Mouse (Mus musculus) MEL (cell line): ENCODE measurements around the gene Padi1. TPM values are rescaled to one million over a fixed set of nuclear protein-coding genes. Genes with fewer than 3 reads are reported as not detected.

ENCODE experiments used
- DNase-seq: peaks from one replicate; pipeline ENCODE4 v3.0.0; 2011; ENCODE audit warnings: low read depth, low spot score
- H3K27ac ChIP-seq: 2 replicates; pipeline ENCODE4 v1.5.1; 2012; ENCODE audit warnings: low read depth, mild to moderate bottlenecking, control low read depth, low read length, moderate library complexity; ENCODE audit not compliant: control insufficient read depth
- H3K27me3 ChIP-seq, 2 experiments: fragments of 150-350 bp in 1 of 2; sonication (generic) in 1 of 2; 2 replicates each; pipeline ENCODE4 v1.6.1; 2012; ENCODE audit warnings: low read length in 2 of 2, mild to moderate bottlenecking in 2 of 2, improper control_type of control experiment in 1 of 2, moderate library complexity in 1 of 2; ENCODE audit not compliant: insufficient read depth in 2 of 2, control insufficient read depth in 1 of 2
- H3K36me3 ChIP-seq, 2 experiments: 2 replicates each; pipeline ENCODE4 v1.6.1; 2012 to 2014; ENCODE audit warnings: low read length in 2 of 2, improper control_type of control experiment in 1 of 2, inconsistent platforms in 1 of 2, mild to moderate bottlenecking in 1 of 2; ENCODE audit not compliant: insufficient read depth in 2 of 2, control insufficient read depth in 1 of 2
- H3K4me1 ChIP-seq, 2 experiments: fragments of 150-350 bp in 1 of 2; sonication (generic) in 1 of 2; 2 replicates each; pipeline ENCODE4 v1.6.1; 2012; ENCODE audit warnings: low read length in 2 of 2, improper control_type of control experiment in 1 of 2, mild to moderate bottlenecking in 1 of 2; ENCODE audit not compliant: insufficient read depth in 2 of 2, control insufficient read depth in 1 of 2
- H3K4me3 ChIP-seq, 2 experiments: fragments of 150-350 bp in 1 of 2; sonication (generic) in 1 of 2; 2 replicates each; pipeline ENCODE4 v1.5.1; 2012; ENCODE audit warnings: low read depth in 2 of 2, low read length in 2 of 2, mild to moderate bottlenecking in 2 of 2, moderate library complexity in 2 of 2, control low read depth in 1 of 2, improper control_type of control experiment in 1 of 2; ENCODE audit not compliant: control insufficient read depth in 1 of 2, insufficient read depth in 1 of 2
- H3K79me2 ChIP-seq: 2 replicates; pipeline ENCODE4 v1.6.1; 2012; ENCODE audit warnings: mild to moderate bottlenecking, low read length, moderate library complexity; ENCODE audit not compliant: control insufficient read depth, poor library complexity, insufficient read depth
- H3K9ac ChIP-seq: 2 replicates; pipeline ENCODE4 v1.6.1; 2012; ENCODE audit warnings: low read depth, mild to moderate bottlenecking, control low read depth, low read length, moderate library complexity; ENCODE audit not compliant: control insufficient read depth, poor library complexity, severe bottlenecking
- H3K9me3 ChIP-seq: fragments of 150-350 bp; sonication (generic); replicated peaks from 2 replicates; pipeline ENCODE4 v1.6.1; 2012; ENCODE audit warnings: mild to moderate bottlenecking, low read length, improper control_type of control experiment, moderate library complexity; ENCODE audit not compliant: insufficient read depth
- CHD1 ChIP-seq: IDR thresholded peaks from 2 replicates; pipeline ENCODE4 v1.6.1; 2012; ENCODE audit warnings: low read depth, mild to moderate bottlenecking, inconsistent platforms, low read length, improper control_type of control experiment
- CHD2 ChIP-seq: IDR thresholded peaks from 2 replicates; pipeline ENCODE4 v1.6.1; 2011; ENCODE audit warnings: low read length, improper control_type of control experiment
- ELF1 ChIP-seq: IDR thresholded peaks from 2 replicates; pipeline ENCODE4 v1.6.1; 2014; ENCODE audit warnings: low read depth, mild to moderate bottlenecking, inconsistent platforms, low read length, improper control_type of control experiment, moderate library complexity
- EP300 ChIP-seq, 2 experiments: IDR thresholded peaks; 2 replicates each; pipeline ENCODE4 v1.6.1; 2011; ENCODE audit warnings: improper control_type of control experiment in 2 of 2, low read length in 2 of 2, low read depth in 1 of 2, mild to moderate bottlenecking in 1 of 2
- ETS1 ChIP-seq: IDR thresholded peaks from 2 replicates; pipeline ENCODE4 v1.6.1; 2012; ENCODE audit warnings: low read depth, mild to moderate bottlenecking, inconsistent platforms, low read length, improper control_type of control experiment, moderate library complexity
- GABPA ChIP-seq: IDR thresholded peaks from 2 replicates; pipeline ENCODE4 v1.6.1; 2012; ENCODE audit warnings: low read depth, mild to moderate bottlenecking, inconsistent platforms, low read length, improper control_type of control experiment, moderate library complexity
- GATA1 ChIP-seq: IDR thresholded peaks from 2 replicates; pipeline ENCODE4 v1.6.1; 2011; ENCODE audit warnings: low read depth, low read length, improper control_type of control experiment
- JUND ChIP-seq: IDR thresholded peaks from 2 replicates; pipeline ENCODE4 v1.6.1; 2011; ENCODE audit warnings: low read depth, mild to moderate bottlenecking, improper control_type of control experiment, low read length
- MAFK ChIP-seq: IDR thresholded peaks from 2 replicates; pipeline ENCODE4 v1.6.1; 2011; ENCODE audit warnings: low read depth, mild to moderate bottlenecking, low read length, improper control_type of control experiment, borderline replicate concordance
- MAX ChIP-seq: IDR thresholded peaks from 2 replicates; pipeline ENCODE4 v1.6.1; 2011; ENCODE audit warnings: low read length, improper control_type of control experiment
- MAZ ChIP-seq: IDR thresholded peaks from 2 replicates; pipeline ENCODE4 v1.6.1; 2012; ENCODE audit warnings: low read depth, mild to moderate bottlenecking, inconsistent platforms, low read length, improper control_type of control experiment
- MXI1 ChIP-seq: IDR thresholded peaks from 2 replicates; pipeline ENCODE4 v1.6.1; 2011; ENCODE audit warnings: mild to moderate bottlenecking, low read depth, low read length, improper control_type of control experiment
- MYB ChIP-seq: IDR thresholded peaks from 2 replicates; pipeline ENCODE4 v1.6.1; 2011; ENCODE audit warnings: mild to moderate bottlenecking, low read depth, low read length, improper control_type of control experiment
- NELFE ChIP-seq: IDR thresholded peaks from 2 replicates; pipeline ENCODE4 v1.6.1; 2011; ENCODE audit warnings: low read depth, low read length, improper control_type of control experiment
- NRF1 ChIP-seq: IDR thresholded peaks from 2 replicates; pipeline ENCODE4 v1.6.1; 2014; ENCODE audit warnings: low read depth, mild to moderate bottlenecking, inconsistent platforms, low read length, improper control_type of control experiment, moderate library complexity; ENCODE audit not compliant: poor library complexity, insufficient read depth, severe bottlenecking
- RAD21 ChIP-seq: IDR thresholded peaks from 2 replicates; pipeline ENCODE4 v1.6.1; 2011; ENCODE audit warnings: mild to moderate bottlenecking, low read depth, low read length, improper control_type of control experiment
- RCOR1 ChIP-seq: IDR thresholded peaks from 2 replicates; pipeline ENCODE4 v1.6.1; 2012; ENCODE audit warnings: low read depth, mild to moderate bottlenecking, inconsistent platforms, low read length, improper control_type of control experiment
- SIN3A ChIP-seq: IDR thresholded peaks from 2 replicates; pipeline ENCODE4 v1.6.1; 2012; ENCODE audit warnings: low read length, improper control_type of control experiment, inconsistent platforms
- TAL1 ChIP-seq: IDR thresholded peaks from 2 replicates; pipeline ENCODE4 v1.6.1; 2012; ENCODE audit warnings: mild to moderate bottlenecking, inconsistent platforms, low read length, moderate library complexity, mixed read lengths
- TCF12 ChIP-seq: IDR thresholded peaks from 2 replicates; pipeline ENCODE4 v1.6.1; 2014; ENCODE audit warnings: low read depth, mild to moderate bottlenecking, inconsistent platforms, low read length, improper control_type of control experiment, moderate library complexity
- UBTF ChIP-seq: IDR thresholded peaks from 2 replicates; pipeline ENCODE4 v1.6.1; 2012; ENCODE audit warnings: low read depth, mild to moderate bottlenecking, inconsistent platforms, low read length, improper control_type of control experiment, moderate library complexity, borderline replicate concordance; ENCODE audit not compliant: insufficient read depth
- USF1 ChIP-seq: IDR thresholded peaks from 2 replicates; pipeline ENCODE4 v1.6.1; 2014; ENCODE audit warnings: low read depth, mild to moderate bottlenecking, inconsistent platforms, low read length, improper control_type of control experiment, moderate library complexity
- USF2 ChIP-seq, 2 experiments: IDR thresholded peaks; 2 replicates each; pipeline ENCODE4 v1.6.1; 2011 to 2012; ENCODE audit warnings: improper control_type of control experiment in 2 of 2, low read length in 2 of 2, borderline replicate concordance in 1 of 2, inconsistent platforms in 1 of 2, low read depth in 1 of 2, mild to moderate bottlenecking in 1 of 2; ENCODE audit not compliant: insufficient read depth in 1 of 2
- ZC3H11A ChIP-seq: IDR thresholded peaks from 2 replicates; pipeline ENCODE4 v1.6.1; 2012; ENCODE audit warnings: low read depth, mild to moderate bottlenecking, inconsistent platforms, low read length, improper control_type of control experiment
- ZKSCAN1 ChIP-seq: IDR thresholded peaks from 2 replicates; pipeline ENCODE4 v1.6.1; 2012; ENCODE audit warnings: low read depth, mild to moderate bottlenecking, inconsistent platforms, low read length, improper control_type of control experiment, moderate library complexity
- ZNF384 ChIP-seq: IDR thresholded peaks from 2 replicates; pipeline ENCODE4 v1.6.1; 2012; ENCODE audit warnings: low read depth, mild to moderate bottlenecking, inconsistent platforms, low read length, improper control_type of control experiment
- polyA plus RNA-seq, 2 experiments: library from polyadenylated mRNA; stranded (reverse) in 1 of 2; unstranded in 1 of 2; fragments of >175 nt in 1 of 2; fragments of >200 nt in 1 of 2; gene quantifications; 2 replicates each; pipeline versions ENCODE4 v1.2.1 to v1.2.4; 2012; ENCODE audit warnings: low replicate concordance in 2 of 2, low read depth in 1 of 2; ENCODE audit not compliant: insufficient read length in 2 of 2, insufficient read depth in 1 of 2, missing spikeins in 1 of 2
- total RNA-seq: library from RNA; depleted of rRNA; stranded (reverse); fragments of 300-350 nt; gene quantifications from 2 replicates; pipeline ENCODE4 v1.2.3, GENCODE M21; 2012

The Padi1 gene
- total and polyA plus RNA-seq, 3 experiments: 0.31 to 0.40 TPM; not detected in 1

DNA sequence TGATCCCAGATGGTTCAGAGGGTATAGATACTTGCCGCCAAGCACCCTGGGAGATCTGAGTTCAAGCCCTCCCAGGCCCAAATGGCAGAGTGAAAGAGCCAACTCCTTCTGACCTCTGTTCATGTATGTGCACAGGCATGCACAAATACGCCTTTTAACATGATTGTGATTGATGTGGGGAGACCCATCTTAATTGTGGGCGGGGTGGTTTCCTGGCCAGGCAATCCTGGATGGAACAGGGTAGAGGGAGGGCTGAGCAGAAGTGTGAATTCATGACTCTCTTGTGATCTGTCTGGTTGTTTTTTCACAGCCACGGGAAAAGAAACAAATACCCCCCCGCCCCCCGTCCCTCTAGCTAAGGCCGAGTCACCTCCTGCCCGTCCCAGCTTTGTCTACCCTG lies 12.8 kb downstream of the Padi1 start:
- DNase-seq: no peak
- Histone ChIP-seq H3K79me2 (no peaks in the 10 kb centered on the region), H3K9me3 (no peaks in the 10 kb centered on the region), H3K9ac (no peak overlapping the region), H3K4me1 (no peaks in the 10 kb centered on the region), H3K27me3 (peaks cover 0 to 2% of the 10 kb centered on the region in 2 experiments; a peak in 1 of 4 replicates), H3K4me3 (no peak overlapping the region), H3K36me3 (no peaks in the 10 kb centered on the region), H3K27ac (no peak overlapping the region)
- no peak for TF ChIP-seq ETS1
- no peak for TF ChIP-seq JUND
- no peak for TF ChIP-seq GATA1
- TF ChIP-seq TCF12: no peak
- TF ChIP-seq MAFK: no peak
- no peak for TF ChIP-seq RCOR1
- TF ChIP-seq MAX: no peak
- TF ChIP-seq GABPA: no peak
- no peak for TF ChIP-seq ELF1
- no peak for TF ChIP-seq MYB
- TF ChIP-seq ZKSCAN1: no peak
- TF ChIP-seq ZNF384: no peak
- TF ChIP-seq NELFE: no peak
- TF ChIP-seq USF2 (IDR thresholded peaks at IDR 0.05; ENCODE audit: borderline replicate concordance in 1 of 2, insufficient read depth in 1 of 2, low read depth in 1 of 2, low read length in 2 of 2): no peak
- no peak for TF ChIP-seq MAZ
- no peak for TF ChIP-seq CHD1

DNA sequence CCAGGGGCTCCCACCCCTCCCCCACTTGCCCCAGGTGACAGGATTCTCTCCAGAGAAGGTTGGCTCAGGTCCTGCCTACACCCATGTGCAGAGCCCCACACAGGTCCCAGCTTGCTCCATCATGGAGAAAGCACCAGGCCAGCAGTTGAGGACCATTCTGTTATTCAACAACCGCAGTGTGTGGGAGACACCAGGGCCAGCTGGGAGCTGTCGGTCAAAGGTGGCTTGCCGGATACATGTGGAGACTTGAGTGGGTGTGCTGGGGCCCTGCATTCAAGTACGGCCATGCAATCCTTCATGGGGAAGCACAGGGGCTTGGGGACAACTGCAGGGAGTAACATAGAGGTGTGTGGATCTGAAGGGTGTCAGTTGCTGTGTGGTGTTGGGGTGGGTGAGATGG lies 13.8 kb downstream of the Padi1 start:
- Histone ChIP-seq H3K9ac (no peak overlapping the region), H3K79me2 (no peaks in the 10 kb centered on the region), H3K4me1 (no peaks in the 10 kb centered on the region), H3K4me3 (no peak overlapping the region)
- TF ChIP-seq ELF1: no peak
- no peak for TF ChIP-seq TAL1
- TF ChIP-seq MAZ: no peak
- no peak for TF ChIP-seq TCF12
- TF ChIP-seq RAD21: no peak
- no peak for TF ChIP-seq CHD2
- no peak for TF ChIP-seq USF1
- TF ChIP-seq RCOR1: no peak
- no peak for TF ChIP-seq UBTF
- TF ChIP-seq SIN3A: no peak
- no peak for TF ChIP-seq MXI1
- no peak for TF ChIP-seq ZKSCAN1
- no peak for TF ChIP-seq NRF1
- TF ChIP-seq EP300 (IDR thresholded peaks at IDR 0.05; ENCODE audit: low read depth in 1 of 2, low read length in 2 of 2): no peak
- no peak for TF ChIP-seq ZC3H11A
- no peak for TF ChIP-seq NELFE
- TF ChIP-seq MYB: no peak
- no peak for TF ChIP-seq GABPA
- TF ChIP-seq, all 39 proteins: peak for 0
- no peak for DNase-seq
- Histone ChIP-seq H3K36me3 (no peaks in the 10 kb centered on the region), H3K27me3 (peaks cover 0 to 2% of the 10 kb centered on the region in 2 experiments; a peak in 1 of 4 replicates), H3K9me3 (no peaks in the 10 kb centered on the region), H3K27ac (no peak overlapping the region)
